Mouse (Mus musculus): ENCODE measurements at regions not wholly inside any gene's neighbourhood (a gene's known extent, or its start where the extent isn't known, plus 50 kb on each side); places are given as distances from the start of the nearest gene placed in this dataset.

DNA sequence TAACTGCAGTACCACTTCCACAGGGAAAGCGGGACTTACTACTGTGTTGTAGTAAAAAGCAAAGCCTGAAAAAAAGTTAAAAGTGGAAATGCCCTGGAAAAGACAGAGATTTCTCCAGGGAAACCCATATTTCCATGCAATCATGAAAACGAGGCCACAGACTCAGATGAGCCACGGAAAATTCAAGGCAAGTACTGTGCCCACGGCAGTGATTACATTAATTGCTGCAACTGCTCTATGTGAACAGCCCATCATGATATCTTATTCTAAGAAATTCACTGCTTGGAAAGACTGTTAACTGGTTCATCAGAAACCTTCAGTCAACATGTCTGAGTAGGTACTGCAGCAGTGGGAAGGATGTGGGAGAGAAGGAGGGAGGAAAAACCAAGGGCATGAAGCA is 330.1 kb upstream of the Aco1 start:
- TF ChIP-seq USF1 (IDR thresholded peaks at IDR 0.05; ENCODE audit: low read depth, low read length) (no peak), TBP (IDR thresholded peaks at IDR 0.05; ENCODE audit: low read depth, low read length) (no peak), POLR2AphosphoS2 (IDR thresholded peaks at IDR 0.05; ENCODE audit: low read length) (no peak), SMC3 (IDR thresholded peaks at IDR 0.05; ENCODE audit: low read depth, low read length) (no peak), ZNF384 (IDR thresholded peaks at IDR 0.05; ENCODE audit: low read depth, low read length) (no peak), POLR2A (IDR thresholded peaks at IDR 0.05; ENCODE audit: control insufficient read depth in 1 of 2, insufficient read depth in 1 of 2, low read depth in 1 of 2, low read length in 2 of 2, poor library complexity in 1 of 2) (no peak), POLR2AphosphoS5 (IDR thresholded peaks at IDR 0.05; ENCODE audit: borderline replicate concordance, low read depth, low read length) (no peak), MXI1 (IDR thresholded peaks at IDR 0.05; ENCODE audit: low read depth, low read length) (no peak), MYB (IDR thresholded peaks at IDR 0.05; ENCODE audit: low read depth, low read length) (no peak), ZC3H11A (IDR thresholded peaks at IDR 0.05; ENCODE audit: low read depth, low read length) (no peak), KAT2A (conservative IDR thresholded peaks at IDR 0.05; ENCODE audit: low read depth, low read length) (no peak), UBTF (IDR thresholded peaks at IDR 0.05; ENCODE audit: borderline replicate concordance, insufficient read depth, low read depth, low read length) (no peak), CHD2 (IDR thresholded peaks at IDR 0.05; ENCODE audit: low read length) (no peak), HCFC1 (IDR thresholded peaks at IDR 0.05; ENCODE audit: low read depth, low read length) (no peak)
- H3K27me3 ChIP-seq (ENCODE audit: control insufficient read depth in 1 of 2, insufficient read depth in 2 of 2, low read length in 2 of 2), result no peaks in the 10 kb centered on the region
- DNase-seq (ENCODE audit: low read depth, low spot score), result no peak
- no peaks in the 10 kb centered on the region for H3K36me3 ChIP-seq (ENCODE audit: control insufficient read depth in 1 of 2, insufficient read depth in 2 of 2, low read length in 2 of 2)
- H3K4me1 ChIP-seq (ENCODE audit: control insufficient read depth in 1 of 2, insufficient read depth in 2 of 2, low read length in 2 of 2), result no peaks in the 10 kb centered on the region
- no peaks in the 10 kb centered on the region for H3K79me2 ChIP-seq (ENCODE audit: control insufficient read depth, insufficient read depth, low read length, poor library complexity)
- H3K4me3 ChIP-seq (ENCODE audit: control insufficient read depth in 1 of 2, insufficient read depth in 1 of 2, low read depth in 2 of 2, low read length in 2 of 2), result no peak overlapping the region
- H3K9ac ChIP-seq (ENCODE audit: control insufficient read depth, low read depth, low read length, poor library complexity, severe bottlenecking), result no peak overlapping the region
- H3K9me3 ChIP-seq (replicated peaks; ENCODE audit: insufficient read depth, low read length), result no peaks in the 10 kb centered on the region
- no peak overlapping the region for H3K27ac ChIP-seq (ENCODE audit: control insufficient read depth, low read depth, low read length)

DNA sequence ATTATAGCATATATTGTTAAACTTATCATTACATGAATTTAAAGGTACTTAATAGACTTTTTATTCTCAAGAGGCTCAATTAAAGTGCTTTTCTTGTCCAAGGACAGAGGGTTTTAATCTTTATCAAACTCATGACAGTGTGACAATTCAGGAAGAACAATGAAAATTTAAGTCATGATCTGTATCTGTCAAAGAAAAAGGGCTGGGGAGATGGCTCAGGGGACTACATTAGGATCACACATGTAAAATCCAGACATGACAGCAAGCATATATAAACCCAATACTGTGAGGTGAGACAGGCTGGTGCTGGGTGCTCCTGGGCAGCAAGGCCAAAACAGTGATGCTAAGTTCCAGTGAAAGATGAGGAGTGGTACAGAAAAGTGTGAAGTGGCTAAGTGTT is 327.3 kb upstream of the Aco1 start:
- no peak for DNase-seq (ENCODE audit: low read depth, low spot score)
- Histone ChIP-seq H3K4me3 (ENCODE audit: control insufficient read depth in 1 of 2, insufficient read depth in 1 of 2, low read depth in 2 of 2, low read length in 2 of 2) (no peak overlapping the region), H3K79me2 (ENCODE audit: control insufficient read depth, insufficient read depth, low read length, poor library complexity) (no peaks in the 10 kb centered on the region), H3K4me1 (ENCODE audit: control insufficient read depth in 1 of 2, insufficient read depth in 2 of 2, low read length in 2 of 2) (no peaks in the 10 kb centered on the region), H3K36me3 (ENCODE audit: control insufficient read depth in 1 of 2, insufficient read depth in 2 of 2, low read length in 2 of 2) (no peaks in the 10 kb centered on the region), H3K9ac (ENCODE audit: control insufficient read depth, low read depth, low read length, poor library complexity, severe bottlenecking) (no peak overlapping the region), H3K27ac (ENCODE audit: control insufficient read depth, low read depth, low read length) (no peak overlapping the region), H3K9me3 (replicated peaks; ENCODE audit: insufficient read depth, low read length) (no peaks in the 10 kb centered on the region), H3K27me3 (ENCODE audit: control insufficient read depth in 1 of 2, insufficient read depth in 2 of 2, low read length in 2 of 2) (no peaks in the 10 kb centered on the region)
- TF ChIP-seq CHD2 (IDR thresholded peaks at IDR 0.05; ENCODE audit: low read length) (no peak), KAT2A (conservative IDR thresholded peaks at IDR 0.05; ENCODE audit: low read depth, low read length) (no peak), ELF1 (IDR thresholded peaks at IDR 0.05; ENCODE audit: low read depth, low read length) (no peak), POLR2AphosphoS2 (IDR thresholded peaks at IDR 0.05; ENCODE audit: low read length) (no peak), ZMIZ1 (IDR thresholded peaks at IDR 0.05; ENCODE audit: low read depth, low read length) (no peak), USF1 (IDR thresholded peaks at IDR 0.05; ENCODE audit: low read depth, low read length) (no peak), TCF12 (IDR thresholded peaks at IDR 0.05; ENCODE audit: low read depth, low read length) (no peak), TBP (IDR thresholded peaks at IDR 0.05; ENCODE audit: low read depth, low read length) (no peak), SIN3A (IDR thresholded peaks at IDR 0.05; ENCODE audit: low read length) (no peak), NELFE (IDR thresholded peaks at IDR 0.05; ENCODE audit: low read depth, low read length) (no peak), MYC (IDR thresholded peaks at IDR 0.05; ENCODE audit: low read depth, low read length) (no peak), TAL1 (IDR thresholded peaks at IDR 0.05; ENCODE audit: low read length) (no peak), MAFK (IDR thresholded peaks at IDR 0.05; ENCODE audit: borderline replicate concordance, low read depth, low read length) (no peak), ETS1 (IDR thresholded peaks at IDR 0.05; ENCODE audit: low read depth, low read length) (no peak), CHD1 (IDR thresholded peaks at IDR 0.05; ENCODE audit: low read depth, low read length) (no peak), E2F4 (IDR thresholded peaks at IDR 0.05; ENCODE audit: borderline replicate concordance, low read depth, low read length) (no peak), USF2 (IDR thresholded peaks at IDR 0.05; ENCODE audit: borderline replicate concordance in 1 of 2, insufficient read depth in 1 of 2, low read depth in 1 of 2, low read length in 2 of 2) (no peak)
